8 mouse cellular contexts compared by ENCODE assay signal in the genomic region with DNA sequence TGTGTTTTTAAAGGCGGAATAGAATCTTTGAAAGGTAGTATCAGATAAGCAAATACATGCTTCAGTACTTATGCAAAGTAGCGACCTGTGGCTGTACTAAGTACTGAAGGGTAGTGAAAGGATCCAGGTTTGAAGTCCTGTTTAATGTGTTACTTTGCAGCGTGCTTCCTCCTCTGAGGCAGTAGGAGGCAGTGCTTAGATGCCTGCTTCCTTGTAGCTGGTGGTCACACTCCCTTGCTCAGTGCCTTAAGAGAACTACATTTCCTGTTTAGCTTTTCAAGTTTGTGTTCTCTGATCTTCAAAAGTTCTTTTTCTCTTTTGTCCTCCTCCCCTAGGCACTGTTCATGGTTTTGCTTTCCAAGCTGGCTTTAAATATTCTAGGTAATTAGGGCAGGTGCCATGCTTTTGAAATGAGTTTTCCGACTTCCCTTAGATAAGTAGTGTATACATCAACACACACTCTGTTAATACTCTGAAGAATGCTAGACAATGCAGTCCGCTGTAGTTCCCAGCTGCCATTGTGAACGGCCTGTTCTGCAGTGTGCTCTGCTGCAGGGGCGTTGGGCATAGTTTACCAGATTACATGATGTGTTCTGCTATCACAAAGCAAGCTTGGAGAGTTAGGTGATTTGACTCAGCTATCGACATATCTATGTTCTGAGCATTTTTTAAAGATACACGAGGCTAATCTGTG. TPM values are rescaled to one million over a fixed set of nuclear protein-coding genes. Genes with fewer than 3 reads are reported as not detected.
DNase-seq lines count a peak whose midpoint lies in the region; ATAC-seq and TF ChIP-seq lines count a peak whose summit lies in the region.

No protein-coding gene starts in this region.

- no peak overlapping the region for H3K9ac ChIP-seq in kidney, embryonic 16.5 days (replicated peaks; ENCODE audit: low read length)
- H3K9ac ChIP-seq in stomach, postnatal 0 days (ENCODE audit: low read length) = no peak overlapping the region
- H3K9ac ChIP-seq in forebrain, embryonic 15.5 days (replicated peaks) = no peak overlapping the region

- TF ChIP-seq CTCF in Patski (IDR thresholded peaks at IDR 0.05) = peak; percentile 42
- peak; percentile 54 for TF ChIP-seq CTCF in stomach, postnatal 0 days (IDR thresholded peaks at IDR 0.05; ENCODE audit: low read depth)

- TF ChIP-seq EP300 in stomach, postnatal 0 days (optimal IDR thresholded peaks at IDR 0.05) = no peak

- no peak for ATAC-seq in Patski
- peak; percentile 94 for ATAC-seq in kidney, embryonic 16.5 days (ENCODE audit: low FRiP score, low TSS enrichment)
- peak; percentile 92 for ATAC-seq in stomach, postnatal 0 days (ENCODE audit: low FRiP score, low TSS enrichment)
- no peak for ATAC-seq in forebrain, embryonic 15.5 days (replicated peaks)

- CTCF ChIA-PET in Patski (lab: Charles Lee) = interaction anchor here (0.8 to 2.2 kb wide), 4 partner anchors 10 to 225 kb away, joined by 3 to 10 read pairs (median 6); a partner anchor contains a TSS

- no peaks in the 10 kb centered on the region for H3K27me3 ChIP-seq in Patski
- H3K27me3 ChIP-seq in kidney, embryonic 16.5 days (ENCODE audit: insufficient read depth, low read length) = no peaks in the 10 kb centered on the region
- no peaks in the 10 kb centered on the region for H3K27me3 ChIP-seq in stomach, postnatal 0 days (ENCODE audit: control insufficient read depth, insufficient read depth, low read length)
- H3K27me3 ChIP-seq in forebrain, embryonic 15.5 days = no peaks in the 10 kb centered on the region

- 0 out of 2 replicates have a peak overlapping the region, but pooled peaks have one; percentile 53 for H3K27ac ChIP-seq in kidney, embryonic 16.5 days (ENCODE audit: low read length)
- H3K27ac ChIP-seq in stomach, postnatal 0 days (replicated peaks) = no peak overlapping the region
- H3K27ac ChIP-seq in forebrain, embryonic 15.5 days (replicated peaks) = no peak overlapping the region

- peak overlapping the region; percentile 20; the same call in 1 of the 2 replicates for H3K4me2 ChIP-seq in kidney, embryonic 16.5 days (replicated peaks; ENCODE audit: low read depth, low read length)
- H3K4me2 ChIP-seq in stomach, postnatal 0 days (replicated peaks; ENCODE audit: low read depth) = no peak overlapping the region
- no peak overlapping the region for H3K4me2 ChIP-seq in forebrain, embryonic 15.5 days (replicated peaks)

- peaks cover 7% of the 10 kb centered on the region; the same call in 1 of the 2 replicates for H3K4me1 ChIP-seq in kidney, embryonic 16.5 days (ENCODE audit: insufficient read depth, low read length)
- no peaks in the 10 kb centered on the region for H3K4me1 ChIP-seq in stomach, postnatal 0 days (replicated peaks; ENCODE audit: control insufficient read depth, insufficient read depth)
- no peaks in the 10 kb centered on the region for H3K4me1 ChIP-seq in forebrain, embryonic 15.5 days

- intact Hi-C loops in gastrocnemius, postnatal 36 days (cut with DNase I) = no loop called here

- DNase-seq in layer of hippocampus, adult 9-11 months = peak; percentile 27
- DNase-seq in layer of hippocampus, adult 11-12 months (ENCODE audit: low spot score) = no peak
- DNase-seq in Patski (ENCODE audit: low read depth, low spot score) = no peak
- DNase-seq in stomach, postnatal 0 days (ENCODE audit: low spot score) = no peak
- no peak for DNase-seq in gastrocnemius, postnatal 36 days
- no peak for DNase-seq in urinary bladder, adult 18-20 months (ENCODE audit: low spot score in 2 of 2)

- H3K9me3 ChIP-seq in kidney, embryonic 16.5 days (ENCODE audit: low read length) = no peaks in the 10 kb centered on the region
- H3K9me3 ChIP-seq in stomach, postnatal 0 days (ENCODE audit: control insufficient read depth, low read length) = no peaks in the 10 kb centered on the region
- H3K9me3 ChIP-seq in forebrain, embryonic 15.5 days = no peaks in the 10 kb centered on the region

- in situ Hi-C loops in Patski (cut with MboI; ENCODE audit: low pct_unique_long_range_greater_than_20kb) = no loop called here

- H3K4me3 ChIP-seq in kidney, embryonic 16.5 days (ENCODE audit: low read length) = no peak overlapping the region
- no peak overlapping the region for H3K4me3 ChIP-seq in stomach, postnatal 0 days (ENCODE audit: low read depth, low read length)
- H3K4me3 ChIP-seq in forebrain, embryonic 15.5 days = no peak overlapping the region

- POLR2A ChIA-PET in Patski (lab: Charles Lee) = no interaction called here

- WGBS in kidney, embryonic 16.5 days = 74% methylated on average over 9 of the region's 9 CpGs
- WGBS in stomach, postnatal 0 days = 60% methylated on average over 9 of the region's 9 CpGs
- 43% methylated on average over 9 of the region's 9 CpGs for WGBS in forebrain, embryonic 15.5 days

- H3K36me3 ChIP-seq in kidney, embryonic 16.5 days (ENCODE audit: insufficient read depth, low read length) = peaks cover 24% of the 10 kb centered on the region
- peaks cover 13% of the 10 kb centered on the region; the same call in 1 of the 2 replicates for H3K36me3 ChIP-seq in stomach, postnatal 0 days (ENCODE audit: control insufficient read depth, insufficient read depth, low read length)
- H3K36me3 ChIP-seq in forebrain, embryonic 15.5 days = peaks cover 33% of the 10 kb centered on the region

RNA-seq across cellular contexts. Expression of a gene that starts 10.4 kb away (rescaled TPM):
- 19.8 TPM for polyA plus RNA-seq in Patski (2021)
- 27.6 and 30.0 TPM in 2 replicates for polyA plus RNA-seq in kidney, embryonic 16.5 days (2015; fragmentation: Nextera tagmentation; extraction: Ambion mirVana)
- polyA plus RNA-seq in stomach, postnatal 0 days (2015; fragmentation: Nextera tagmentation; extraction: Ambion mirVana) = 16.2 and 16.6 TPM in 2 replicates
- total RNA-seq in gastrocnemius, postnatal 36 days (2021) = 1 to 10 TPM; 7.1 to 7.4 TPM
- 19.2 and 20.7 TPM in 2 replicates for polyA plus RNA-seq in forebrain, embryonic 15.5 days (2015; fragmentation: Nextera tagmentation; extraction: Ambion mirVana)

RNA-seq across cellular contexts. Expression of a gene that starts 19.1 kb away (rescaled TPM):
- 56.2 TPM for polyA plus RNA-seq in Patski (2021)
- 65.7 and 68.4 TPM in 2 replicates for polyA plus RNA-seq in kidney, embryonic 16.5 days (2015; fragmentation: Nextera tagmentation; extraction: Ambion mirVana)
- polyA plus RNA-seq in stomach, postnatal 0 days (2015; fragmentation: Nextera tagmentation; extraction: Ambion mirVana) = 60.4 and 61.2 TPM in 2 replicates
- 10 to 100 TPM; 42.6 to 45.7 TPM for total RNA-seq in gastrocnemius, postnatal 36 days (2021)
- polyA plus RNA-seq in forebrain, embryonic 15.5 days (2015; fragmentation: Nextera tagmentation; extraction: Ambion mirVana) = 41.0 and 41.5 TPM in 2 replicates

RNA-seq across cellular contexts. Expression of a gene that starts 33.2 kb away (rescaled TPM):
- 103 TPM for polyA plus RNA-seq in Patski (2021)
- polyA plus RNA-seq in kidney, embryonic 16.5 days (2015; fragmentation: Nextera tagmentation; extraction: Ambion mirVana) = 84.6 and 86.5 TPM in 2 replicates
- 76.9 and 77.9 TPM in 2 replicates for polyA plus RNA-seq in stomach, postnatal 0 days (2015; fragmentation: Nextera tagmentation; extraction: Ambion mirVana)
- 100 to 1,000 TPM; 146 to 163 TPM for total RNA-seq in gastrocnemius, postnatal 36 days (2021)
- 166 and 176 TPM in 2 replicates for polyA plus RNA-seq in forebrain, embryonic 15.5 days (2015; fragmentation: Nextera tagmentation; extraction: Ambion mirVana)

Comparison
In these comparisons a context has a peak if more than half of its experiments do, and no peak if none do; other contexts are left out.
1. ATAC-seq: peak in kidney, embryonic 16.5 days (single experiment) and stomach, postnatal 0 days (single experiment); none in Patski (single experiment) and forebrain, embryonic 15.5 days (single experiment).